Mouse (Mus musculus): ENCODE results near the gene Mettl7a3.
A peak's percentile ranks its signal among the peaks of the same experiment; 100 is the strongest.
"Not testable (repeated sequence)": the region's sequence is repeated elsewhere in the genome, so short reads cannot be mapped to it uniquely, and the experiment has no call there.

The Mettl7a3 gene

GRCm38 (mm10) chr15:100334629-100335028, at the start of gene Mettl7a3:
Mettl7a3 (plus strand) TSS chr15:100334929.
- no peak for DNase-seq (ENCODE audit: low read depth)

DNA sequence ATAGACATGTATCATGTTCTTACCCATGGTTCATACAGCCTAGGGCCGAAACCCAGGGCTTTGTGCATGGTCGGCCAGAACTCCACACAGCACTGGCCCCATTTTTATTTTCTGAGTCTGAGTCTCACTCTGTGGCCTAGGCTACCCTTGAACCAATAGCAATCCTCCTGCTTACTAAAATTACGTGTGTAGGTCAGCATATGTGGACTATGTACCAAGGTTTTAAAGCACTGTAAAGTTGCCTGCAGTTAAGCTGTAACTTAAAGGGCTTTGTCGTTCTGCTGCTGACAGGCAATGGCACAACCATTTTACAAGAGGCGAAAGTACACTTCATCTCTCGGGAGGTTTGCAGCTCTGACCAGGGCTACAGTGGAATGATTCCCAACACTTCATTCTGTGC, 45.7 kb upstream of the Mettl7a3 start:
- no peak for DNase-seq (ENCODE audit: low read depth)

DNA sequence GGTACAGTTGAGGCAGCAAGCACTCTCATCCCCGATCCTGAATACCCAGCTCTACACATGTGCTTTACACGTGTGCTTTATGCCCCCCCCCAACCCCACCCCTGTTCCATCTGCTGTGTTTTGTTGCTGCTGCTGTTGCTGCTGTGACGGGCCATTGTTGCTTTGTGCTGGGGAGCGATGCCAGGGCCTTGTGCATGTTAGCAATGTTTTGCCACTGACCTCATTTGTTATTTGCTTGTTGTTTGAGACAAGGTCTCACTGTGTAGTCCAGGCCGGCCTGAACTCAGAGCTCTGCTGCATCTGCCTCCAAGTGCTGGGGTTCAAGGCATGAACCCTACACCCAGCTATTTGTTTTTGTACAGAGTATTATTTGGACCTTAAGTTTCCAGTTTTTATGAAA, 43.9 kb upstream of the Mettl7a3 start:
- DNase-seq (ENCODE audit: low read depth) = no peak

DNA sequence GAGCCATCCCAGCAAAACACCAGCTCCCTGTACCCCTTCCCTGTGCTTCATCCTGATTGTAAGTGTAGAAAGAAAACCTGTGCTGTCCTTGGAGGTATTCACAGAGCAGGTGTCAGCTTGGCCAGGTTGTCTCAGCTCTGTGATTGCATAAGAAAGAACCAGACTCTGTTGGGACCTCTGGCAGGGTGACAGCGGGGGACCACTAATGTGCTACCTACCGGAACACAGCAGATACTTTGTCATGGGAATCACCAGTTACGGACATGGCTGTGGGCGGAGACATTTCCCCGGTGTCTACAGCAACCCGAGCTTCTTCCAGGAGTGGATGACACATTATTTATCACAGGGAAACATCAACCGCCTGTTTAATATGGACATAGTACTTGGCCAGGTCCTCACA, 42.4 kb upstream of the Mettl7a3 start:
- no peak for DNase-seq (ENCODE audit: low read depth)

DNA sequence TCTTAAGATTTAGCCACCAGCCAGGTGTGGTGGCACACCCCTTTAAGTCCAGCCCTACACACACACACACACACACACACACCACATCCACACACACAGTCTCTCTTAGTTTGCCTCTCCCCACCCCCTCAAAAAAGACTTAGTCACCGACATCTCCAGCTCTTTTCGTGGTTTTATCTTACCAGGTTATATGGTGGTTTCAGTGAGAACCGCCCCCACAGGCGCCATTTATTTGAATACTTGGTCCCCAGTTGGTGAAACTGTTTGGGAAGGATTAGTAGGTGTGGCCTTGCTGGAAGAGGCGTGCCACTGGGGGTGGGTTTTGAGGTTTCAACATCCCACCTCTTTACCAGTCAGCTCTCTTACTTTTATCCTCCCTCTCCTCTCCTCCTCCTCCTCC, 36.9 kb upstream of the Mettl7a3 start:
- peak; percentile 63 for DNase-seq (ENCODE audit: low read depth)

DNA sequence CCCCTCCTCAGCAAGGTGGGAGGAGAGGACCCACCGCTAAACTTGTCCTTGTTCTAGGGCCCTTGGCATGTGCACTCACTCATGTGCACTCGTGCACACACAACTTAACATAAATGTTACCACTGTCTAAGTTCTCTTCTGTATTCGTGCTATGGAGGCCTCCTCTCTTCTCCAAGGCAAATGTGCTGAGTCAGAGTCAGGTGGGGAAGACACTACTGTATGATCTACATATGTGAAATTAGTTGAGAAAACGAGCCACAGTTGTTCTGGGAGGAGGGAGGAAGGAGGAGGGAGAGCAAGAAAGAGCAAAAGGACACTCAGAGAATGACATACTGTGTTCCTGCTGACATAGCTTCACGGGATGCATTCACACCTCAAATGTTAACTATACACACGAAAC, 34.2 kb upstream of the Mettl7a3 start:
- DNase-seq (ENCODE audit: low read depth) = no peak

- no peak for DNase-seq (ENCODE audit: low read depth)
Observed at GRCm38 (mm10) chr15:100301556-100301955, 33.2 kb upstream of the Mettl7a3 start.

GRCm38 (mm10) chr15:100303428-100304018, 31.2 kb upstream of the Mettl7a3 start:
- DNase-seq (ENCODE audit: low read depth) = peak; percentile 37

DNA sequence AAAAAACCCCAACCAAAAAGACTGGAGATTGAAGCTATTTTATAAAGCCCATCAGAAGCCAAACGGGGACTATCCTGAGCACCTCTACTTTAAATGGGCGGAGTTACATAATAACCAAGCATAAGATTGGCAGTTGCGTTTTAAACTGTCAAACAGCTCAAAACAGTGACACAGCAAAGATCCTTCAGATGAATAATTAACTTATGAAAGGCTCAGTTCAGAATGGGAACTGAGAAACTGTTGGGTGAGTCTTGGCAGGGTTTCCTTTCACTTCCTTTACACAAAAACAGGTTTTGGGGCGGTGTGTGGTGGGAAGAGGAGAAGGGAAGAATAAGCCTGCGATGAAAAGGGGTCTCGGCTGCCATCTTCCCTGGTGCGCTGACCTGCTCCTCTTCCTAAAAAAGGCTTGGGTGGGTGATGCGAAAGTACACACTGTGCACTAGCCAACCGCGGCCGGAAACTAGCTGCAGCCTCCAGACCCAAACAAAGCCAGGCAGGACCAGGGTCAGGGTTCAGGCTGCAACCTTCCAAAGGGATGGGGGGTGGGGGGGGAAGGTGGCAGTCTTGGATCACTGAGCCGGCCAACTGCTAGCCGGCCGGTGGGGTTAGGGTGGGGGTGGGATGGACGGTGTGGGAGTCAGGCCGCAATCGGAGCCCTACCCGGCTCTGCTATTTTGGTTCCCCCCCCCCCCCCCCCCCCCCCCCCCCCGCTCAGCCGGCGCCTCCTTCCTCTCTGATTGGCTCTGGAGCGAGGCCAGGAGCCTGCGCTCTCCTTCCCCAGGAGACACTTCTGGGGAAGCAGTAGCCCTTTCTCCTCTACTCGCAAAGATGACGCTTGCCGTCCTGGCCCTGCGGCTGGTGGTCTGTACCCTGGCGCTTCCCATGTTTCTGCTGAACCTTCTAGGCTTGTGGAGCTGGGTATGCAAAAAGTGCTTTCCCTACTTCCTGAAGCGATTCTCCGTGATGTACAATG, 30.4 kb upstream of the Mettl7a3 start, which contains the start of gene Mettl7a1:
Mettl7a1 (plus strand) TSS at position 122 of the 973 bp plus-strand sequence.
- DNase-seq (ENCODE audit: low read depth) = peak; percentile 90

GRCm38 (mm10) chr15:100306201-100306600, 28.5 kb upstream of the Mettl7a3 start:
- DNase-seq (ENCODE audit: low read depth) = no peak

GRCm38 (mm10) chr15:100307438-100308096, 27.2 kb upstream of the Mettl7a3 start:
- DNase-seq (ENCODE audit: low read depth) = peak; percentile 87

- peak; percentile 81 for DNase-seq (ENCODE audit: low read depth)
Observed at GRCm38 (mm10) chr15:100312346-100312745, 22.4 kb upstream of the Mettl7a3 start.

- DNase-seq (ENCODE audit: low read depth) = no peak
Observed at GRCm38 (mm10) chr15:100314448-100315145, 20.1 kb upstream of the Mettl7a3 start.

GRCm38 (mm10) chr15:100318014-100318671, 16.6 kb upstream of the Mettl7a3 start:
- not testable (repeated sequence) for DNase-seq (ENCODE audit: low read depth)

DNA sequence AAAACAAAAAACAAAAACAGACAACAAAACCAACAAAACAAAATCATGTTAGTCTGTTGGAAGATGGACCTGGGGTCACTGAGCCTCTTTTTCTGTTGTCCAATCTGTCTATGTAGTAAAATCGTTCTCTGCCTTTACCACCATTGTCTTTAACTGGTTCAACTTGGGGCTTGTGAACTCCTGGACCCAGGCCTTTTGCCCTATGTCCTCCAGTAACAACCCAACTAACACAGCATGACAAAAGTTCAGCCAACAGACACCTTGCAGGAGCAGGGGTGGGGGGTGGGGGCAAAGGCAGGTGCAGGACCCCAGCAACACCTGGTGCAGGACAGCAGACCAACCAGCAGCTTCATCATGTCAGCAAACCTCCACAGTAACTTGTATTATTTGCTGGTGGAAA, 14.8 kb upstream of the Mettl7a3 start:
- DNase-seq (ENCODE audit: low read depth) = no peak

GRCm38 (mm10) chr15:100320295-100320905, 14.3 kb upstream of the Mettl7a3 start:
- DNase-seq (ENCODE audit: low read depth) = no peak

DNA sequence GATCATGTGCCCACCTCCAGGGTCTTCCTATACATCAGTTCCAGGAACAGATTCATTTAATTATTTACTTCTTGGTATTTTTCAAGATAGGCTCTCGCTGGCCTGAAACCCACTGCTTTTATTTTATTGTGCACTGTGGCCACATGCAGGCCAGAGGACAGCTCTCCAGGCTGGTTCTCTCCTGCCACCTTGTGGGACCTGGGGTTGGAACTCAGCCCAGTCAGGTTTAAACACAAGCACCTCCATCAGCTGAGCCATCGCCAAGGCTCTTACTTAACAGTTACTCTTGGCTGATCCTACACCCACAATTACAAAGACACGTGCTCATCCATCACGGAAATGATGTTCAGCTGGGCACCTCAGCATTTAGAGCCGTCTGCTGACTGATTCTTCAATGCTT, 13.6 kb upstream of the Mettl7a3 start:
- peak; percentile 70 for DNase-seq (ENCODE audit: low read depth)

DNA sequence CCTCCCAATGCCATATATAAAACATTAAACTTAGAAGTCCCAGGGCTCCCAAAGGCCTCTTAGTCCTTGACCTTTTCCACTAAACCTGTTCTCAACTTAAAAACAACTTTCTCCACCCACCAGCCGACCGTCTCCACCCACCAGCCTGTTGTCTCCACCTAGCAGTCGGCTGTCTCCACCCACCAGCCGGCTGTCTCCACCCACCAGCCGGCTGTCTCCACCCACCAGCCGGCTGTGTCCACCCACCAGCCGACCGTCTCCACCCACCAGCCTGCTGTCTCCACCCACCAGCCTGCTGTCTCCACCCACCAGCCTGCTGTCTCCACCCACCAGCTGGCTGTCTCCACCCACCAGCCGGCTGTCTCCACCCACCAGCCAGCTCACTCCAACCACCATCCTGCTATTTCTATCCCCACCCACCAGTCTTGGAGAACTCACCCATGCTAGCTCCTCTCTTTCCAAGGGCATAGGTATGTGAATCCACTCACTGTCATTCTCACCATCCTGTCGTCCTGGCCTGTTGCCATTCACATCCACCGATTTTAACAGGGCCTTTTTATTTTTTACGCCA, 10.6 kb upstream of the Mettl7a3 start:
- DNase-seq (ENCODE audit: low read depth) = peak; percentile 41

DNA sequence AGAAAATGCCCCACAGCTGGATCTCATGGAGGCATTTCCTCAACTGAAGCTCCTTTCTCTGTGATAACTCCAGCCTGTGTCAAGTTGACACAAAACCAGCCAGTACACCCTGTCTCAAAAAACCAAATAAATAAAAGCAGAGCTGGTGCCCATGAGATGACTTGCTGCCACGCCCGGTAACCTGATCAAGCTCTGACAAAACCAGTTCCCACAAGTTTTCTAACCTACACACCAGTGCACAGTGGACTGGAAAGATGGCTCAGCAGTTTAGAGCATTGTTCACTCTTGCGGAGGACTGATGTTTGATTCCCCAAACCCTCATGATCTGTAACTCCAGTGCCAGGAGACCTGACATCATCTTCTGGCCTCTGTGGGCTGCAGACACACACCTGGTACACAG, 9.5 kb upstream of the Mettl7a3 start:
- no peak for DNase-seq (ENCODE audit: low read depth)

DNA sequence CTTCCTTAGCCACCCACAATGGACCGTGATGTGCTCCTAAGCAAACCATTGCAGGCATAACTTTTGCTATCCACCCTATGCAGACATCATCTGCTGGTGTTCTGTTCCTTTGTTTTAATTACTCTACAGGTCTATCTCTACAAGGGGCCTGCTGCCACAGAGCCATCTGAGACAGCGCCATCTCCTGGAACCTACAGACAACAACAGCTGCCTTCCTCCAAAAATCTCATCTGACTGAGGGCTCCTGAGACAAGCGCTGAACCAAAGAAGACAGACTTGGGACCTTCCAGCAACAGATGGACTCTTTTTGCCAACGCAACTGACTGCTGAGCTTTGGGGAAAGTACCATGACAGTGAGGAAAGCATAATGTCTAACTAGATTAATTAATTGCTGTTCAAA, 6.6 kb upstream of the Mettl7a3 start:
- DNase-seq (ENCODE audit: low read depth) = peak; percentile 46

- not testable (repeated sequence) for DNase-seq (ENCODE audit: low read depth)
Observed at GRCm38 (mm10) chr15:100329336-100329735, 5.4 kb upstream of the Mettl7a3 start.
